Mouse (Mus musculus) neural tube, embryonic 11.5 days (tissue): ENCODE data around the gene Spag8. TPM values are rescaled to one million over a fixed set of nuclear protein-coding genes. Genes with fewer than 3 reads are reported as not detected.

Experiments used
- ATAC-seq: fragments of 200-750 bp; cut with Nextera tagmentation; 2 replicates; pipeline ENCODE4 v1.8.0; 2017; ENCODE audit warnings: moderate number of reproducible peaks, mild to moderate bottlenecking, moderate TSS enrichment, moderate library complexity; ENCODE audit not compliant: insufficient read depth, low FRiP score, low TSS enrichment
- DNase-seq: peaks from one replicate; pipeline ENCODE4 v3.0.0-alpha.2; 2015; ENCODE audit warnings: low spot score
- H3K27ac ChIP-seq: fragments of 300-500 bp; sonication (generic); 2 replicates; pipeline ENCODE4 v1.5.1; 2014; ENCODE audit warnings: low read depth, mild to moderate bottlenecking, low read length
- H3K27me3 ChIP-seq: fragments of 300-500 bp; sonication (generic); 2 replicates; pipeline ENCODE4 v1.6.1; 2014; ENCODE audit warnings: mild to moderate bottlenecking, low read length, mixed read lengths; ENCODE audit not compliant: control insufficient read depth, insufficient read depth
- H3K36me3 ChIP-seq: fragments of 300-500 bp; sonication (generic); 2 replicates; pipeline ENCODE4 v1.6.1; 2014; ENCODE audit warnings: mild to moderate bottlenecking, low read length, moderate library complexity, mixed read lengths; ENCODE audit not compliant: control insufficient read depth, insufficient read depth
- H3K4me1 ChIP-seq: fragments of 300-500 bp; sonication (generic); 2 replicates; pipeline ENCODE4 v1.6.1; 2014; ENCODE audit warnings: low read length, mixed read lengths; ENCODE audit not compliant: control insufficient read depth, insufficient read depth
- H3K4me2 ChIP-seq: fragments of 300-500 bp; sonication (generic); 2 replicates; pipeline ENCODE4 v1.6.1; 2014; ENCODE audit warnings: low read depth, mild to moderate bottlenecking, moderate library complexity
- H3K4me3 ChIP-seq: fragments of 300-500 bp; sonication (generic); 2 replicates; pipeline ENCODE4 v1.5.1; 2014; ENCODE audit warnings: low read depth, low read length
- H3K9ac ChIP-seq: fragments of 300-500 bp; sonication (generic); 2 replicates; pipeline ENCODE4 v1.6.1; 2014; ENCODE audit warnings: mild to moderate bottlenecking, low read length
- H3K9me3 ChIP-seq: fragments of 300-500 bp; sonication (generic); 2 replicates; pipeline ENCODE4 v1.6.1; 2016; ENCODE audit warnings: low read length; ENCODE audit not compliant: control insufficient read depth
- WGBS: fragments of 180-500 bp; shearing (Covaris S2); extraction: QIAGEN DNeasy Blood & Tissue Kit; methylation state at CpG from one replicate; pipeline ENCODE4 v1.1.7; 2014; 5-methylcytosine and 5-hydroxymethylcytosine counted together
- polyA plus RNA-seq: library from polyadenylated mRNA; unstranded; fragments of >200 nt; fragmentation: Nextera tagmentation; extraction: Ambion mirVana; gene quantifications from 2 replicates; pipeline ENCODE4 v1.2.1, GENCODE M21; 2014

The Spag8 gene
- polyA plus RNA-seq, 1 experiment from 2014 or later, result 0.89 TPM

GRCm38 (mm10) chr4:43679416-43680043, 26.1 kb upstream of the Spag8 start:
- Histone ChIP-seq H3K9ac (no peak overlapping the region), H3K4me2 (no peak overlapping the region), H3K27me3 (no peaks in the 10 kb centered on the region), H3K27ac (no peak overlapping the region), H3K4me1 (no peaks in the 10 kb centered on the region), H3K9me3 (no peaks in the 10 kb centered on the region), H3K36me3 (no peaks in the 10 kb centered on the region; the same call in none of the 2 replicates), H3K4me3 (no peak overlapping the region)
- DNase-seq (no peak), ATAC-seq (no peak)
- WGBS, result 84% methylated on average over 7 of the region's 7 CpGs

GRCm38 (mm10) chr4:43678541-43678940, 25.1 kb upstream of the Spag8 start:
- Histone ChIP-seq H3K9me3 (no peaks in the 10 kb centered on the region), H3K9ac (no peak overlapping the region), H3K36me3 (no peaks in the 10 kb centered on the region; the same call in none of the 2 replicates), H3K27me3 (no peaks in the 10 kb centered on the region), H3K27ac (no peak overlapping the region), H3K4me3 (no peak overlapping the region), H3K4me2 (no peak overlapping the region), H3K4me1 (no peaks in the 10 kb centered on the region)
- no peak for DNase-seq
- no peak for ATAC-seq
- WGBS, result 91% methylated on average over 6 of the region's 6 CpGs

GRCm38 (mm10) chr4:43675608-43676007, 22.2 kb upstream of the Spag8 start:
- Histone ChIP-seq H3K27me3 (no peaks in the 10 kb centered on the region), H3K9me3 (no peaks in the 10 kb centered on the region), H3K36me3 (no peaks in the 10 kb centered on the region), H3K9ac (no peak overlapping the region), H3K4me1 (no peaks in the 10 kb centered on the region), H3K4me2 (no peak overlapping the region), H3K27ac (no peak overlapping the region), H3K4me3 (no peak overlapping the region)
- WGBS, result 75% methylated on average over 4 of the region's 4 CpGs
- ATAC-seq, result no peak
- DNase-seq, result no peak

GRCm38 (mm10) chr4:43674974-43675373, 21.6 kb upstream of the Spag8 start:
- WGBS, result 75% methylated on average over 5 of the region's 5 CpGs
- Histone ChIP-seq H3K27me3 (no peaks in the 10 kb centered on the region), H3K27ac (no peak overlapping the region), H3K36me3 (no peaks in the 10 kb centered on the region), H3K9me3 (no peaks in the 10 kb centered on the region), H3K4me2 (no peak overlapping the region), H3K9ac (no peak overlapping the region), H3K4me3 (no peak overlapping the region), H3K4me1 (no peaks in the 10 kb centered on the region)
- DNase-seq (no peak), ATAC-seq (no peak)

- no peak for DNase-seq
- Histone ChIP-seq H3K4me1 (0 out of 2 replicates have a peak, but pooled peaks cover 4% of the 10 kb centered on the region), H3K4me2 (no peak overlapping the region), H3K9me3 (no peaks in the 10 kb centered on the region), H3K9ac (no peak overlapping the region), H3K4me3 (no peak overlapping the region), H3K27ac (no peak overlapping the region), H3K36me3 (no peaks in the 10 kb centered on the region), H3K27me3 (no peaks in the 10 kb centered on the region)
- WGBS, result 77% methylated on average over 8 of the region's 8 CpGs
- no peak for ATAC-seq
Observed at GRCm38 (mm10) chr4:43673703-43674102, 20.3 kb upstream of the Spag8 start.

GRCm38 (mm10) chr4:43672070-43672469, 18.7 kb upstream of the Spag8 start:
- Histone ChIP-seq H3K36me3 (no peaks in the 10 kb centered on the region), H3K9ac (no peak overlapping the region), H3K4me3 (no peak overlapping the region), H3K4me2 (no peak overlapping the region), H3K4me1 (0 out of 2 replicates have a peak, but pooled peaks cover 7% of the 10 kb centered on the region), H3K9me3 (no peaks in the 10 kb centered on the region), H3K27me3 (no peaks in the 10 kb centered on the region), H3K27ac (no peak overlapping the region)
- ATAC-seq (no peak; the same call in 1 of the 2 replicates), DNase-seq (peak; percentile 90)
- WGBS, result 5% methylated on average over 2 of the region's 2 CpGs

GRCm38 (mm10) chr4:43669428-43669794, 16.0 kb upstream of the Spag8 start:
- DNase-seq, result no peak
- no peaks in the 10 kb centered on the region for H3K9me3 ChIP-seq
- H3K27ac ChIP-seq, result 0 out of 2 replicates have a peak overlapping the region, but pooled peaks have one; percentile 5
- H3K4me2 ChIP-seq, result peak overlapping the region; percentile 91
- 0 out of 2 replicates have a peak, but pooled peaks cover 7% of the 10 kb centered on the region for H3K4me1 ChIP-seq
- H3K27me3 ChIP-seq, result 0 out of 2 replicates have a peak, but pooled peaks cover 6% of the 10 kb centered on the region
- H3K9ac ChIP-seq, result peak overlapping the region; percentile 77
- peak; percentile 76 for ATAC-seq
- under 1% methylated on average over 13 of the region's 25 CpGs for WGBS
- no peaks in the 10 kb centered on the region for H3K36me3 ChIP-seq
- H3K4me3 ChIP-seq, result peak overlapping the region; percentile 69

- Histone ChIP-seq H3K36me3 (no peaks in the 10 kb centered on the region), H3K9me3 (no peaks in the 10 kb centered on the region), H3K27me3 (0 out of 2 replicates have a peak, but pooled peaks cover 7% of the 10 kb centered on the region), H3K4me2 (peak within 1 kb of the TSS; percentile 91), H3K4me3 (peak within 1 kb of the TSS; percentile 69), H3K9ac (peak within 1 kb of the TSS; percentile 77), H3K4me1 (0 out of 2 replicates have a peak, but pooled peaks cover 7% of the 10 kb centered on the region), H3K27ac (0 out of 2 replicates have a peak within 1 kb of the TSS, but pooled peaks have one; percentile 5)
- ATAC-seq (peak; percentile 91), DNase-seq (peak; percentile 90)
- WGBS, result 2% methylated on average over 35 of the region's 41 CpGs
Observed at GRCm38 (mm10) chr4:43668782-43669427, 15.5 kb upstream of the Spag8 start, which contains the start of the genes Tmem8b and Fam221b. Tmem8b (plus strand) TSS chr4:43668971. Fam221b (minus strand) TSS chr4:43669145.
